Comparison of ENCODE assay signal across 13 mouse cellular contexts in genomic region chr7:29123531-29124358, GRCm38 (mm10). TPM values are rescaled to one million over a fixed set of nuclear protein-coding genes. Genes with fewer than 3 reads are reported as not detected.
DNase-seq lines count a peak whose midpoint lies in the region; ATAC-seq and TF ChIP-seq lines count a peak whose summit lies in the region.
"Had no signal": no experiment of that assay in that cellular context is flagged by ENCODE, and none has a peak within 500 bp of the region (broad histone marks: within the 10 kb centered on the region; RNA-seq: fewer than 3 reads in every experiment).

No protein-coding gene starts in this region.

- no peaks in the 10 kb centered on the region for H3K36me3 ChIP-seq in kidney, embryonic 16.5 days (ENCODE audit: insufficient read depth, low read length)
- no peaks in the 10 kb centered on the region for H3K36me3 ChIP-seq in embryonic facial prominence, embryonic 10.5 days (replicated peaks)
- H3K36me3 ChIP-seq in myocyte (ENCODE audit: control insufficient read depth, insufficient read depth) = no peaks in the 10 kb centered on the region
- H3K36me3 ChIP-seq: heart, embryonic 15.5 days had no signal

- H3K4me3 ChIP-seq in kidney, embryonic 16.5 days (ENCODE audit: low read length) = no peak overlapping the region
- peak overlapping the region; percentile 62 for H3K4me3 ChIP-seq in embryonic facial prominence, embryonic 10.5 days
- H3K4me3 ChIP-seq in myocyte = peak overlapping the region; percentile 54

- no peak overlapping the region for H3K9ac ChIP-seq in kidney, embryonic 16.5 days (replicated peaks; ENCODE audit: low read length)
- H3K9ac ChIP-seq: heart, embryonic 15.5 days had no signal

- 38% methylated on average over 5 of the region's 5 CpGs for WGBS in kidney, embryonic 16.5 days
- WGBS in embryonic facial prominence, embryonic 10.5 days = 54% methylated on average over 5 of the region's 5 CpGs

- peak; percentile 50 for TF ChIP-seq POLR2A in myocyte (IDR thresholded peaks at IDR 0.05; ENCODE audit: insufficient read length, low read depth)

- ATAC-seq in kidney, embryonic 16.5 days (ENCODE audit: low FRiP score, low TSS enrichment) = peak; percentile 25; the same call in 1 of the 2 replicates
- peak; percentile 6; the same call in 1 of the 2 replicates for ATAC-seq in granulocyte monocyte progenitor cell, adult 5-6 weeks (replicated peaks; ENCODE audit: poor library complexity, severe bottlenecking)

- H3K27me3 ChIP-seq in kidney, embryonic 16.5 days (ENCODE audit: insufficient read depth, low read length) = no peaks in the 10 kb centered on the region
- H3K27me3 ChIP-seq in embryonic facial prominence, embryonic 10.5 days (replicated peaks; ENCODE audit: low read depth, poor library complexity, severe bottlenecking) = peaks cover 18% of the 10 kb centered on the region; the same call in 1 of the 2 replicates
- H3K27me3 ChIP-seq in myocyte (ENCODE audit: control insufficient read depth, insufficient read depth, insufficient read length) = no peaks in the 10 kb centered on the region

- H3K4me1 ChIP-seq in kidney, embryonic 16.5 days (ENCODE audit: insufficient read depth, low read length) = peaks cover 10% of the 10 kb centered on the region
- peaks cover 27% of the 10 kb centered on the region for H3K4me1 ChIP-seq in embryonic facial prominence, embryonic 10.5 days

- no peak for DNase-seq in kidney, adult 9 months
- peak; percentile 20 for DNase-seq in embryonic facial prominence, embryonic 10.5 days (ENCODE audit: low spot score)
- DNase-seq in right cerebral cortex, adult 2 months (ENCODE audit: low spot score in 2 of 2) = no peak
- no peak for DNase-seq in lung, postnatal 4 days
- DNase-seq in testis, postnatal 10 days (ENCODE audit: low spot score) = no peak
- DNase-seq: adrenal gland, postnatal 10 days; cerebellum, adult 11 months; kidney, adult 18-20 months had no signal

- H3K79me2 ChIP-seq in myocyte (ENCODE audit: control insufficient read depth, insufficient read depth) = peaks cover 15% of the 10 kb centered on the region

- H3ac ChIP-seq in myocyte (ENCODE audit: control insufficient read depth, insufficient read length) = peak overlapping the region; percentile 73

- 0 out of 2 replicates have a peak overlapping the region, but pooled peaks have one; percentile 88 for H3K4me2 ChIP-seq in kidney, embryonic 16.5 days (replicated peaks; ENCODE audit: low read depth, low read length)
- peak overlapping the region; percentile 82 for H3K4me2 ChIP-seq in myocyte (ENCODE audit: low read depth)

- no peak overlapping the region for H3K27ac ChIP-seq in kidney, embryonic 16.5 days (ENCODE audit: low read length)
- H3K27ac ChIP-seq in embryonic facial prominence, embryonic 10.5 days (replicated peaks) = no peak overlapping the region
- H3K27ac ChIP-seq: heart, embryonic 15.5 days had no signal

- no peaks in the 10 kb centered on the region for H3K9me3 ChIP-seq in kidney, embryonic 16.5 days (ENCODE audit: low read length)
- no peaks in the 10 kb centered on the region for H3K9me3 ChIP-seq in embryonic facial prominence, embryonic 10.5 days
- H3K9me3 ChIP-seq: heart, embryonic 15.5 days; megakaryocyte, embryonic 14.5 days had no signal

TF ChIP-seq in myocyte, 11 proteins besides CTCF, POLR2A, EP300 and RAD21:
- TF ChIP-seq CEBPB (IDR thresholded peaks at IDR 0.05; ENCODE audit: insufficient read depth, poor library complexity, severe bottlenecking) (no peak), POLR2AphosphoS2 (IDR thresholded peaks at IDR 0.05; ENCODE audit: insufficient read length, low read depth) (no peak), MYOG (IDR thresholded peaks at IDR 0.05; ENCODE audit: control insufficient read depth in 1 of 3, insufficient read depth in 1 of 3, insufficient read length in 2 of 3, low read depth in 2 of 3) (peak; percentile 61 to 97 (median 74)), MYOD1 (IDR thresholded peaks at IDR 0.05; ENCODE audit: control insufficient read depth in 1 of 3, insufficient read length in 2 of 3, low read depth in 2 of 3) (peak; percentile 90 to 98 (median 97)), REST (IDR thresholded peaks at IDR 0.05; ENCODE audit: insufficient read depth, insufficient read length) (no peak), TCF3 (IDR thresholded peaks at IDR 0.05; ENCODE audit: insufficient read length, low read depth) (peak; percentile 57), USF1 (IDR thresholded peaks at IDR 0.05; ENCODE audit: low read depth) (no peak), MAX (IDR thresholded peaks at IDR 0.05; ENCODE audit: low read depth) (no peak), TCF12 (IDR thresholded peaks at IDR 0.05; ENCODE audit: insufficient read depth, poor library complexity, severe bottlenecking) (no peak), SRF (IDR thresholded peaks at IDR 0.05; ENCODE audit: control insufficient read depth, insufficient read length, low read depth) (no peak), E2F4 (IDR thresholded peaks at IDR 0.05; ENCODE audit: insufficient read depth) (no peak)

RNA-seq across cellular contexts. Expression of gene Ryr1, which starts 1.2 kb away (rescaled TPM):
- polyA plus RNA-seq in kidney, embryonic 16.5 days (2015; fragmentation: Nextera tagmentation; extraction: Ambion mirVana) = 0.97 and 1.4 TPM in 2 replicates
- polyA plus RNA-seq in embryonic facial prominence, embryonic 10.5 days (2016; fragmentation: Nextera tagmentation; extraction: Ambion mirVana) = 1.8 TPM in 2 replicates
- total RNA-seq in granulocyte monocyte progenitor cell, adult 5-6 weeks (2014; fragmentation: Nextera tagmentation) = 4.7 TPM in 1 of 2 replicates, not detected in the other
- 0.69 TPM in 1 of 2 replicates, not detected in the other for total RNA-seq in granulocyte monocyte progenitor cell, adult 5-6 weeks (2017)
- polyA plus RNA-seq in myocyte (2012; fragmentation: generic; extraction: Trizol) = 73.1 TPM

RNA-seq across cellular contexts. Expression of gene Rasgrp4, which starts 10.9 kb away (rescaled TPM):
- 0.66 and 0.84 TPM in 2 replicates for polyA plus RNA-seq in kidney, embryonic 16.5 days (2015; fragmentation: Nextera tagmentation; extraction: Ambion mirVana)
- polyA plus RNA-seq in embryonic facial prominence, embryonic 10.5 days (2016; fragmentation: Nextera tagmentation; extraction: Ambion mirVana) = 0.66 and 0.73 TPM in 2 replicates
- 0.51 and 6.3 TPM in 2 replicates for total RNA-seq in granulocyte monocyte progenitor cell, adult 5-6 weeks (2014; fragmentation: Nextera tagmentation)
- 0.43 and 1.2 TPM in 2 replicates for total RNA-seq in granulocyte monocyte progenitor cell, adult 5-6 weeks (2017)
- polyA plus RNA-seq in myocyte (2012; fragmentation: generic; extraction: Trizol) = 0.01 TPM

RNA-seq across cellular contexts. Expression of gene Fam98c, which starts 32.3 kb away (rescaled TPM):
- 20.0 and 20.4 TPM in 2 replicates for polyA plus RNA-seq in kidney, embryonic 16.5 days (2015; fragmentation: Nextera tagmentation; extraction: Ambion mirVana)
- 10.8 and 12.3 TPM in 2 replicates for polyA plus RNA-seq in embryonic facial prominence, embryonic 10.5 days (2016; fragmentation: Nextera tagmentation; extraction: Ambion mirVana)
- 18.3 and 18.8 TPM in 2 replicates for total RNA-seq in granulocyte monocyte progenitor cell, adult 5-6 weeks (2014; fragmentation: Nextera tagmentation)
- 21.2 and 25.3 TPM in 2 replicates for total RNA-seq in granulocyte monocyte progenitor cell, adult 5-6 weeks (2017)
- polyA plus RNA-seq in myocyte (2012; fragmentation: generic; extraction: Trizol) = 11.6 TPM

RNA-seq across cellular contexts. Expression of gene Ggn, which starts 46.3 kb away (rescaled TPM):
- polyA plus RNA-seq in kidney, embryonic 16.5 days (2015; fragmentation: Nextera tagmentation; extraction: Ambion mirVana) = 0.94 and 1.0 TPM in 2 replicates
- polyA plus RNA-seq in embryonic facial prominence, embryonic 10.5 days (2016; fragmentation: Nextera tagmentation; extraction: Ambion mirVana) = 0.48 and 0.55 TPM in 2 replicates
- 0.24 and 0.32 TPM in 2 replicates for total RNA-seq in granulocyte monocyte progenitor cell, adult 5-6 weeks (2014; fragmentation: Nextera tagmentation)
- 0.26 and 3.0 TPM in 2 replicates for total RNA-seq in granulocyte monocyte progenitor cell, adult 5-6 weeks (2017)
- 0.89 TPM for polyA plus RNA-seq in myocyte (2012; fragmentation: generic; extraction: Trizol)

RNA-seq across cellular contexts. Expression of gene Spred3, which starts 46.5 kb away (rescaled TPM):
- polyA plus RNA-seq in kidney, embryonic 16.5 days (2015; fragmentation: Nextera tagmentation; extraction: Ambion mirVana) = 3.4 and 4.6 TPM in 2 replicates
- polyA plus RNA-seq in embryonic facial prominence, embryonic 10.5 days (2016; fragmentation: Nextera tagmentation; extraction: Ambion mirVana) = 3.3 and 4.1 TPM in 2 replicates
- 2.6 and 2.8 TPM in 2 replicates for total RNA-seq in granulocyte monocyte progenitor cell, adult 5-6 weeks (2014; fragmentation: Nextera tagmentation)
- 0.26 and 0.95 TPM in 2 replicates for total RNA-seq in granulocyte monocyte progenitor cell, adult 5-6 weeks (2017)
- polyA plus RNA-seq in myocyte (2012; fragmentation: generic; extraction: Trizol) = 4.1 TPM

Comparison
In these comparisons a context has a peak if more than half of its experiments do, and no peak if none do; other contexts are left out.
1. RNA of gene Ryr1, which starts 1.2 kb away (polyA plus RNA-seq): 73.1 TPM in myocyte (single experiment); 1.8 TPM in embryonic facial prominence, embryonic 10.5 days and 0.97 to 1.4 TPM in kidney, embryonic 16.5 days; every median in the first group is over 10 times any median in the second.